10 mouse cellular contexts compared by ENCODE assay signal in the genomic region with DNA sequence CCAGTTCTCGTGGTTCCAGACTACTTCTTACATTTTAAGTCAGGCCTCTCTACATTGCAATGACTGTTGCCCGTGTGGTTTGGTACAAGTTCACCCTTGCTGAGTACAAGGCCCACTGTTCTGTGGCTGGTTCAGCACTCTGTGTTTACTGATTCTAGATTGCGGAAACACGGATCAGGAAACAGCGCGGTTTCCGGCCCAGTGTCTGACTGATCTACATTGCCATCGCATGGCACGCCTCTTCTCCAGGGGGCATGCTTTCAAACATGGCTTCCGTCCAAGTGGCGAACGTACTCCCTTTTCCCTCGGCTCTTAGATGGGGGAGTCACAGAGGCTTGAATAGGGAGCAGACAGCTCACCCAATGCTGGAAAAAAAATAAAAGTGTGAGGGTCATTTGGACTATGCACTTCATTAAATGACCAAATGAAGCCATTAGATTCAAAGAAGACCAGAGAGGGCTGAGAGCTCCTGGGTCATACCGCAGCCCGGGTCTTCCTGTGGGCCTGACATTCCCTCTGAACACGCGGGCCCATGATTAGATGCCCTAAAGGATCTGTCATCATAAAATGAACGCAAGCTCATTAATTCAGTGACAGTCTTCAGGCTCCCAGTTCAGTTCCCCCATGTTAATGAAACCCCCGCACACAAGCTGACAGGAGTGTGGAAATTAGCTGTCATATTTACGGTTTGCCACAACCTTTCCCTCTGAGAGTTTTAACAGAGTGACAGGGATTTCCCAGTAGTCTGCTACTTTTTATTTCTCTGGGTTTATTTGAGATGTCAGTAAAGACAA.
DNase-seq lines count a peak whose midpoint lies in the region; ATAC-seq and TF ChIP-seq lines count a peak whose summit lies in the region.
"Had no signal": no experiment of that assay in that cellular context is flagged by ENCODE, and none has a peak within 500 bp of the region (broad histone marks: within the 10 kb centered on the region; RNA-seq: fewer than 3 reads in every experiment).

No protein-coding gene starts in this region.

- no peak for TF ChIP-seq CTCF in forebrain, postnatal 0 days (IDR thresholded peaks at IDR 0.05; ENCODE audit: low read depth)
- TF ChIP-seq CTCF in lung, postnatal 0 days (IDR thresholded peaks at IDR 0.05), result no peak; the same call in 1 of the 2 replicates

- no peaks in the 10 kb centered on the region for H3K4me1 ChIP-seq in embryonic facial prominence, embryonic 12.5 days
- H3K4me1 ChIP-seq in embryonic facial prominence, embryonic 10.5 days, result peaks cover 4% of the 10 kb centered on the region; the same call in 1 of the 2 replicates
- H3K4me1 ChIP-seq in forebrain, postnatal 0 days (ENCODE audit: insufficient read depth), result peaks cover 17% of the 10 kb centered on the region
- H3K4me1 ChIP-seq in lung, postnatal 0 days (ENCODE audit: insufficient read depth, low read depth, low read length), result no peaks in the 10 kb centered on the region
- H3K4me1 ChIP-seq: liver, embryonic 15.5 days had no signal

- no peaks in the 10 kb centered on the region for H3K36me3 ChIP-seq in embryonic facial prominence, embryonic 12.5 days
- H3K36me3 ChIP-seq in embryonic facial prominence, embryonic 10.5 days (replicated peaks), result no peaks in the 10 kb centered on the region
- no peaks in the 10 kb centered on the region for H3K36me3 ChIP-seq in forebrain, postnatal 0 days (ENCODE audit: insufficient read depth)
- no peaks in the 10 kb centered on the region for H3K36me3 ChIP-seq in lung, postnatal 0 days (ENCODE audit: insufficient read depth, low read length)
- H3K36me3 ChIP-seq: liver, embryonic 15.5 days had no signal

- no peak for TF ChIP-seq EP300 in lung, postnatal 0 days (IDR thresholded peaks at IDR 0.05)

- H3K4me2 ChIP-seq in embryonic facial prominence, embryonic 12.5 days (replicated peaks), result no peak overlapping the region
- H3K4me2 ChIP-seq in forebrain, postnatal 0 days (ENCODE audit: low read depth), result no peak overlapping the region
- no peak overlapping the region for H3K4me2 ChIP-seq in lung, postnatal 0 days (replicated peaks; ENCODE audit: low read depth, low read length)
- H3K4me2 ChIP-seq: liver, embryonic 15.5 days had no signal

- no peak overlapping the region for H3K27ac ChIP-seq in embryonic facial prominence, embryonic 12.5 days
- no peak overlapping the region for H3K27ac ChIP-seq in embryonic facial prominence, embryonic 10.5 days (replicated peaks)
- H3K27ac ChIP-seq in forebrain, postnatal 0 days (ENCODE audit: low read depth, low read length), result no peak overlapping the region
- no peak overlapping the region for H3K27ac ChIP-seq in lung, postnatal 0 days (ENCODE audit: low read length)
- H3K27ac ChIP-seq: liver, embryonic 15.5 days had no signal

- ATAC-seq in embryonic facial prominence, embryonic 12.5 days (ENCODE audit: insufficient number of reproducible peaks, insufficient read depth, low FRiP score, low TSS enrichment), result 0 out of 2 replicates have a peak, but pooled peaks have one; percentile 15
- ATAC-seq in forebrain, postnatal 0 days, result peak; percentile 34; the same call in 1 of the 2 replicates
- peak; percentile 55 for ATAC-seq in lung, postnatal 0 days

- no peaks in the 10 kb centered on the region for H3K9me3 ChIP-seq in embryonic facial prominence, embryonic 12.5 days
- H3K9me3 ChIP-seq in embryonic facial prominence, embryonic 10.5 days, result no peaks in the 10 kb centered on the region
- no peaks in the 10 kb centered on the region for H3K9me3 ChIP-seq in forebrain, postnatal 0 days (ENCODE audit: low read length)
- H3K9me3 ChIP-seq in lung, postnatal 0 days (ENCODE audit: low read length), result no peaks in the 10 kb centered on the region
- H3K9me3 ChIP-seq: liver, embryonic 15.5 days had no signal

- 85% methylated on average over 20 of the region's 20 CpGs for WGBS in embryonic facial prominence, embryonic 12.5 days
- WGBS in embryonic facial prominence, embryonic 10.5 days, result 92% methylated on average over 20 of the region's 20 CpGs
- 42% methylated on average over 20 of the region's 20 CpGs for WGBS in forebrain, postnatal 0 days
- WGBS in lung, postnatal 0 days, result 67% methylated on average over 20 of the region's 20 CpGs

- DNase-seq in embryonic facial prominence, embryonic 10.5 days (ENCODE audit: low spot score), result no peak
- DNase-seq in B cell, adult 2 months, result peak; percentile 3 to 19
- peak; percentile 27 for DNase-seq in forebrain, postnatal 0 days
- peak; percentile 54 for DNase-seq in lung, postnatal 0 days (ENCODE audit: low spot score)
- DNase-seq in cerebellum, adult 8-10 months, result no peak
- no peak for DNase-seq in heart, adult 9 months (ENCODE audit: low spot score in 2 of 2)
- no peak for DNase-seq in left cerebral cortex, adult 9 months (ENCODE audit: low spot score in 2 of 2)
- DNase-seq: adrenal gland, postnatal 25 days had no signal

- H3K9ac ChIP-seq in embryonic facial prominence, embryonic 12.5 days, result no peak overlapping the region
- H3K9ac ChIP-seq in forebrain, postnatal 0 days, result no peak overlapping the region
- H3K9ac ChIP-seq in lung, postnatal 0 days (replicated peaks; ENCODE audit: low read depth), result no peak overlapping the region
- H3K9ac ChIP-seq: liver, embryonic 15.5 days had no signal

- H3K4me3 ChIP-seq in embryonic facial prominence, embryonic 12.5 days, result no peak overlapping the region
- H3K4me3 ChIP-seq in embryonic facial prominence, embryonic 10.5 days, result no peak overlapping the region
- no peak overlapping the region for H3K4me3 ChIP-seq in forebrain, postnatal 0 days (ENCODE audit: low read depth, low read length)
- H3K4me3 ChIP-seq in lung, postnatal 0 days (ENCODE audit: low read depth, low read length), result no peak overlapping the region
- H3K4me3 ChIP-seq: liver, embryonic 15.5 days had no signal

- no peaks in the 10 kb centered on the region for H3K27me3 ChIP-seq in embryonic facial prominence, embryonic 12.5 days
- no peaks in the 10 kb centered on the region for H3K27me3 ChIP-seq in embryonic facial prominence, embryonic 10.5 days (replicated peaks; ENCODE audit: low read depth, poor library complexity, severe bottlenecking)
- H3K27me3 ChIP-seq in forebrain, postnatal 0 days (ENCODE audit: insufficient read depth, low read length), result no peaks in the 10 kb centered on the region
- H3K27me3 ChIP-seq in lung, postnatal 0 days (replicated peaks; ENCODE audit: insufficient read depth, low read length), result no peaks in the 10 kb centered on the region
- H3K27me3 ChIP-seq: liver, embryonic 15.5 days had no signal

Comparison
In these comparisons a context has a peak if more than half of its experiments do, and no peak if none do; other contexts are left out.
1. DNase-seq: peak in B cell, adult 2 months (2 of 2), forebrain, postnatal 0 days (single experiment) and lung, postnatal 0 days (single experiment); none in embryonic facial prominence, embryonic 10.5 days (single experiment), cerebellum, adult 8-10 months (single experiment), heart, adult 9 months (0 of 2) and left cerebral cortex, adult 9 months (0 of 2).
2. Peak in every context shown above with its lines, with median percentiles within 50 percentile points of each other: ATAC-seq.